Mouse (Mus musculus) layer of hippocampus, adult 6 months (tissue): Measurements from ENCODE around the gene Olfr555. TPM values are rescaled to one million over a fixed set of nuclear protein-coding genes. Genes with fewer than 3 reads are reported as not detected.

Experiments used
- long read RNA-seq, 2 experiments: library from polyadenylated mRNA; unstranded; transcript quantifications; one replicate each; pipeline ENCODE4 v2.0.0; 2019 to 2020
- polyA plus RNA-seq: library from polyadenylated mRNA; unstranded; fragments of <200 nt; fragmentation: Nextera tagmentation; gene quantifications from 2 replicates; pipeline ENCODE4 v1.2.3, GENCODE M21; 2021

Gene Olfr555
- not detected in 2 replicates for polyA plus RNA-seq
- long read RNA-seq, experiment 1: 0 reads
- long read RNA-seq, experiment 2: 0 reads

DNA sequence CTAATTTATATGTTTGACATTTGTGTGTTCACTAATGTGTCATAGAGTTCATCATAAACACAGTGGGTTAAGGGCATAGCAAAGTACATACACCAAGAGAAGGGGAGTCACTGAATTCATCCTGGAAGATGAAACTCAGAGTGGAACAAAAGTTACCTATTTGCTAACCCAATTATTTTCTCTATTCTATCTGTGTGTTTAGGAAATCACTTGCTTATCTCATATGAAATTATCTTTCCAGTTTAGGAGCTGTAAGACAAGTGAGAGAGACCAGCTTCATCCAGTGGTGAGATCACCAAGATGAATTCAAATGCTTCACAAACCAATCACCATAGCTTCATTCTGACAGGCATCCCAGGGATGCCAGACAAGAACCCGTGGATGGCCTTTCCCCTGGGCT is at the start of gene Olfr555:
Gene Olfr555, plus strand, starts transcription at position 301 of the 400 bp plus-strand sequence.

GRCm38 (mm10) chr7:102618118-102618517 is 40.5 kb upstream of the Olfr555 start, which contains the start of gene Olfr553:
Olfr553 (minus strand) TSS chr7:102618218.

GRCm38 (mm10) chr7:102638132-102638531 is 20.5 kb upstream of the Olfr555 start, which contains the start of gene Olfr554:
Olfr554 (plus strand) TSS chr7:102638432.

GRCm38 (mm10) chr7:102664599-102664998 is 6.0 kb downstream of the Olfr555 start, which contains the start of gene Olfr556:
Olfr556 (plus strand) TSS chr7:102664899.

GRCm38 (mm10) chr7:102686944-102687501 is 28.4 kb downstream of the Olfr555 start, which contains the start of gene Trim68:
Trim68 (minus strand) TSS chr7:102687327.

DNA sequence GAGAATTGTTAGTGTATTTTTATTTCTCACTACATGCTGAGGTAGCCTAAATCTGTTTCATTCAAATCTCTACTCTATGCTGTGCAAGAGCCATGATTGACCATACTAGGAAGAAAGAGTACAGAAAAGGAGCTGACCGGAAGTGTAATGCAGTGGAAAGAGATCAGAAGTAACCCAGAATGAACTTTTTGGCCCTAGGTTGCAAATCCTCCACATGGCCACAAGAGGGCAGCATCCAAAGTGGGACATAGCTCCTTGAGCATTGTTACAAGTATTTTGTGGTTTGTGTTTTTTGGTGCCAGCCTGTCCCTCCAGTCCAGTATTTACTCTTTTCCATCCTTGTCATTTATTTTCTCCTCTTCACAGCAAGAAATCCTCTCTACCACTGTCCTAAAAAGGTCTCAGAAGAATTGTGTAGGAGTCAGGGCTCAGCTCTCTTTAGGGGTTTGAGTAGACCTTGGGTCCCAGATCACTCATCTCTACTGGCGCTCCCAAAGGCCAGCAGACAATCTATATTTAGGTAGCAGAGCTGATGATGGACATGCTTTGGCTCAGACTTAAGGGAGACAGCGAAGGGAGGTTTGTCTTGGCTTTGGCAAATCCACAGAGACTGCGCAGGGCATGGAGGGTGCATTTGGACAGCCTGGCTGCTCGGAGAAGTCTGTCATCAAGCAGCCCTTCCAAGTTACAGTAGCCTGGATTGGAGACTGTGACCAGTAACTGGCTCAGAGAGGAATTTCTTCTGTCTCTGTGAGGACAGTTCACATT is 36.9 kb downstream of the Olfr555 start, which contains the start of gene Olfr557:
Gene Olfr557, plus strand, starts transcription at position 553 of the 768 bp plus-strand sequence.

GRCm38 (mm10) chr7:102701915-102702314 is 43.3 kb downstream of the Olfr555 start, which contains the start of gene Olfr558:
Olfr558 (plus strand) TSS chr7:102702215.

Other genes starting within 250 kb of the Olfr555 start
- gene Rrm1, start 217.1 kb upstream of the Olfr555 start, polyA plus RNA-seq: 8.8 and 8.9 TPM in 2 replicates
- gene Olfr543, start 177.1 kb upstream of the Olfr555 start, polyA plus RNA-seq: not detected in 2 replicates
- gene Olfr544, start 170.5 kb upstream of the Olfr555 start, polyA plus RNA-seq: not detected in 2 replicates
- not detected in 2 replicates for gene Olfr545, start 159.2 kb upstream of the Olfr555 start, polyA plus RNA-seq
- gene Olfr547, start 124.1 kb upstream of the Olfr555 start, polyA plus RNA-seq: not detected in 2 replicates
- not detected in 2 replicates for gene Olfr548-ps1, start 117.9 kb upstream of the Olfr555 start, polyA plus RNA-seq
- gene Olfr549, start 109.0 kb upstream of the Olfr555 start, polyA plus RNA-seq: not detected in 2 replicates
- 0.54 and 0.67 TPM in 2 replicates for gene Trim21, start 93.3 kb upstream of the Olfr555 start, polyA plus RNA-seq
- 1.9 and 2.1 TPM in 2 replicates for gene Olfr550, start 87.4 kb upstream of the Olfr555 start, polyA plus RNA-seq
- gene Olfr551, start 66.9 kb upstream of the Olfr555 start, polyA plus RNA-seq: not detected in 2 replicates
- gene Olfr552, start 61.1 kb upstream of the Olfr555 start, polyA plus RNA-seq: not detected in 2 replicates
- not detected in 2 replicates for gene Olfr553, start 40.6 kb upstream of the Olfr555 start, polyA plus RNA-seq
- gene Olfr554, start 20.4 kb upstream of the Olfr555 start, polyA plus RNA-seq: not detected in 2 replicates
- gene Olfr556, start 6.1 kb downstream of the Olfr555 start, polyA plus RNA-seq: not detected in 2 replicates
- 2.1 and 2.6 TPM in 2 replicates for gene Trim68, start 28.5 kb downstream of the Olfr555 start, polyA plus RNA-seq
- not detected in 2 replicates for gene Olfr557, start 37.1 kb downstream of the Olfr555 start, polyA plus RNA-seq
- 0.10 and 0.13 TPM in 2 replicates for gene Olfr558, start 43.4 kb downstream of the Olfr555 start, polyA plus RNA-seq
- not detected in 2 replicates for gene Olfr33, start 60.2 kb downstream of the Olfr555 start, polyA plus RNA-seq
- not detected in 2 replicates for gene Olfr559, start 68.7 kb downstream of the Olfr555 start, polyA plus RNA-seq
- not detected in 2 replicates for gene Olfr560, start 100.5 kb downstream of the Olfr555 start, polyA plus RNA-seq
- not detected in 2 replicates for gene Olfr78, start 100.6 kb downstream of the Olfr555 start, polyA plus RNA-seq
- not detected in 2 replicates for gene Olfr561, start 112.4 kb downstream of the Olfr555 start, polyA plus RNA-seq
- not detected in 2 replicates for gene Olfr564, start 144.7 kb downstream of the Olfr555 start, polyA plus RNA-seq
- not detected in 2 replicates for gene Olfr566, start 199.9 kb downstream of the Olfr555 start, polyA plus RNA-seq
- not detected in 2 replicates for gene Olfr568, start 218.3 kb downstream of the Olfr555 start, polyA plus RNA-seq
- not detected in 2 replicates for gene Olfr569, start 232.1 kb downstream of the Olfr555 start, polyA plus RNA-seq
- 0.23 TPM in 1 of 2 replicates, not detected in the other for gene Olfr570, start 235.8 kb downstream of the Olfr555 start, polyA plus RNA-seq